In the genomic region with DNA sequence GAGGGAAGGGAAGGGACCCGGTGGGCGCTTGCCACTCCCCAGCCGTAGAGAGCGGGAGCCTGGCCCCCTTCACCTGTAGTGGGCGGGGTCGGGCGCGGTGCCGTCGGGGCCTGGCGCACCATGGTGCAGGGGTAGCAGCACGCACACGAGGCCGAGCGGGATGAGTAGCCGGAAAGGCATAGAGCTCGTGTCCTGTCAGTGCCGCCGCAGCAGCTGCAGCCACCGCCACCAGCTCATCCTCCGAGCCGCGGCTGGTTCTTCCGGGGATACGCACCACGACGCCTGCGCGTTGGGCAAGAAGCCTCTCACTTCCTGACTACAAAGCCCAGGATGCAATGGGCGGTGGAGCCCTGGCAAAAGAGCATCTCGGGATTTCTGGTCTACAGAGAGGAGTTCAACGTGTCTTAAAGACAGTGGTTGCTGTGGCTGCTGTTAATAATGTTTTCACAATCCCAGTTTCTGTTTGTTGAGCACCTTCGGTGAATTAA, we compare ENCODE assay signal across 8 mouse cellular contexts. TPM values are rescaled to one million over a fixed set of nuclear protein-coding genes. Genes with fewer than 3 reads are reported as not detected.
DNase-seq lines count a peak whose midpoint lies in the region; ATAC-seq lines count a peak whose summit lies in the region.

A gene (minus strand): TSS at position 318 of the 488 bp plus-strand sequence.

- DNase-seq in adipocyte (ENCODE audit: low spot score), result peak; percentile 93
- peak; percentile 97 for DNase-seq in embryo, embryonic 10 days (ENCODE audit: low spot score)
- DNase-seq in gastrocnemius, postnatal 10 days, result peak; percentile 87
- DNase-seq in induced T-regulatory cell, adult 2 months (ENCODE audit: low read depth), result peak; percentile 97
- DNase-seq in left cerebral cortex, adult 9 months (ENCODE audit: low spot score in 2 of 2), result peak; percentile 73 to 94
- peak; percentile 89 for DNase-seq in right cerebral cortex, postnatal 14 days
- peak; percentile 87 to 92 for DNase-seq in urinary bladder, postnatal 36 days (ENCODE audit: low spot score in 2 of 2)

- peak; percentile 97 for ATAC-seq in megakaryocyte progenitor cell, adult 5-6 weeks (replicated peaks; ENCODE audit: poor library complexity)

RNA-seq across cellular contexts. Expression of the gene that starts here (rescaled TPM):
- 1 to 10 TPM; 7.2 to 9.0 TPM for total RNA-seq in gastrocnemius, postnatal 10 days (2021)
- 47.1 and 55.0 TPM in 2 replicates for total RNA-seq in megakaryocyte progenitor cell, adult 5-6 weeks (2015)
- total RNA-seq in megakaryocyte progenitor cell, adult 5-6 weeks (2017), result 58.2 and 70.9 TPM in 2 replicates

Comparison
In these comparisons a context has a peak if more than half of its experiments do, and no peak if none do; other contexts are left out.
1. Peak in every context shown above with its lines: DNase-seq and ATAC-seq.
2. RNA of the gene that starts here (total RNA-seq): 47.1 to 70.9 TPM in megakaryocyte progenitor cell, adult 5-6 weeks; 7.2 to 9.0 TPM in gastrocnemius, postnatal 10 days; every median in the first group is over 4 times any median in the second.